Mouse (Mus musculus) thymus, adult 2 months (tissue): ENCODE data around the gene Afap1. TPM values are rescaled to one million over a fixed set of nuclear protein-coding genes. Genes with fewer than 3 reads are reported as not detected.

Experiments
- DNase-seq: peaks from one replicate; pipeline ENCODE4 v3.0.0; 2021
- H3K27ac ChIP-seq: fragments of 200-500 bp; 2 replicates; pipeline ENCODE4 v1.5.1; 2012; ENCODE audit warnings: low read length, control low read depth; ENCODE audit not compliant: control insufficient read depth, insufficient read depth
- H3K27me3 ChIP-seq: fragments of 200-500 bp; 2 replicates; pipeline ENCODE4 v1.6.1; 2012; ENCODE audit warnings: mild to moderate bottlenecking, low read length, moderate library complexity, mixed read lengths; ENCODE audit not compliant: control insufficient read depth, insufficient read depth
- H3K36me3 ChIP-seq: fragments of 200-500 bp; 2 replicates; pipeline ENCODE4 v1.6.1; 2012; ENCODE audit warnings: mild to moderate bottlenecking, low read length, moderate library complexity; ENCODE audit not compliant: control insufficient read depth, insufficient read depth
- H3K4me1 ChIP-seq: fragments of 200-500 bp; replicated peaks from 2 replicates; pipeline ENCODE4 v1.6.1; 2012; ENCODE audit warnings: low read length; ENCODE audit not compliant: control insufficient read depth, insufficient read depth
- H3K4me3 ChIP-seq: fragments of 200-500 bp; 2 replicates; pipeline ENCODE4 v1.5.1; 2012; ENCODE audit warnings: mild to moderate bottlenecking, low read length, control low read depth, moderate library complexity; ENCODE audit not compliant: control insufficient read depth, insufficient read depth
- CTCF ChIP-seq: fragments of 200-500 bp; IDR thresholded peaks from 2 replicates; pipeline ENCODE4 v1.5.1; 2012; ENCODE audit warnings: mild to moderate bottlenecking, control low read depth, low read length, moderate library complexity, borderline replicate concordance; ENCODE audit not compliant: control insufficient read depth, poor library complexity, insufficient read depth; ENCODE audit errors: extremely low read depth
- POLR2A ChIP-seq: fragments of 200-500 bp; IDR thresholded peaks from 2 replicates; pipeline ENCODE4 v1.6.1; 2012; ENCODE audit warnings: mild to moderate bottlenecking, low read length, control low read depth, moderate library complexity; ENCODE audit not compliant: control insufficient read depth, poor library complexity, insufficient read depth; ENCODE audit errors: extremely low read depth
- WGBS: fragments of 180-500 bp; shearing (Covaris S2); methylation state at CpG from one replicate; pipeline ENCODE4 v1.1.7; 2018; 5-methylcytosine and 5-hydroxymethylcytosine counted together
- polyA plus RNA-seq: library from polyadenylated mRNA; depleted of rRNA; stranded (reverse); fragments of >200 nt; gene quantifications from 2 replicates; pipeline ENCODE4 v1.2.3, GENCODE M21; 2012

The Afap1 gene
- polyA plus RNA-seq, 1 experiment: 17.2 TPM

- no peaks in the 10 kb centered on the region for H3K36me3 ChIP-seq
- no peak overlapping the region for H3K27ac ChIP-seq
- no peak overlapping the region for H3K4me3 ChIP-seq
- no peak for DNase-seq
- no peak for TF ChIP-seq POLR2A
- no peak for TF ChIP-seq CTCF
- H3K4me1 ChIP-seq: no peaks in the 10 kb centered on the region
- 96% methylated on average over 12 of the region's 12 CpGs for WGBS
- H3K27me3 ChIP-seq: no peaks in the 10 kb centered on the region
Measured at GRCm38 (mm10) chr5:35915629-35916300, 22.6 kb downstream of the Afap1 start.

- H3K27me3 ChIP-seq: no peaks in the 10 kb centered on the region
- no peak overlapping the region for H3K27ac ChIP-seq
- H3K4me3 ChIP-seq: no peak overlapping the region
- H3K36me3 ChIP-seq: no peaks in the 10 kb centered on the region
- H3K4me1 ChIP-seq: no peaks in the 10 kb centered on the region
- DNase-seq: no peak
- TF ChIP-seq CTCF (no peak), POLR2A (no peak)
- WGBS: 95% methylated on average over 5 of the region's 5 CpGs
Measured at GRCm38 (mm10) chr5:35916666-35917065, 23.5 kb downstream of the Afap1 start.

- WGBS: 90% methylated on average over 8 of the region's 8 CpGs
- Histone ChIP-seq H3K36me3 (no peaks in the 10 kb centered on the region), H3K4me1 (no peaks in the 10 kb centered on the region), H3K27me3 (no peaks in the 10 kb centered on the region), H3K27ac (no peak overlapping the region), H3K4me3 (no peak overlapping the region)
- no peak for DNase-seq
- TF ChIP-seq CTCF (no peak), POLR2A (no peak)
Measured at GRCm38 (mm10) chr5:35918387-35918786, 25.3 kb downstream of the Afap1 start.

GRCm38 (mm10) chr5:35920076-35920475 is 27.0 kb downstream of the Afap1 start:
- H3K27ac ChIP-seq: no peak overlapping the region
- H3K4me1 ChIP-seq: no peaks in the 10 kb centered on the region
- whole genome bisulfite sequencing: 90% methylated on average over 4 of the region's 4 CpGs
- no peaks in the 10 kb centered on the region for H3K27me3 ChIP-seq
- H3K36me3 ChIP-seq: no peaks in the 10 kb centered on the region
- TF ChIP-seq CTCF (no peak), POLR2A (no peak)
- no peak for DNase-seq
- no peak overlapping the region for H3K4me3 ChIP-seq

GRCm38 (mm10) chr5:35920557-35920956 is 27.4 kb downstream of the Afap1 start:
- no peak for DNase-seq
- Histone ChIP-seq H3K36me3 (no peaks in the 10 kb centered on the region), H3K27me3 (no peaks in the 10 kb centered on the region), H3K4me3 (no peak overlapping the region), H3K27ac (no peak overlapping the region), H3K4me1 (no peaks in the 10 kb centered on the region)
- TF ChIP-seq CTCF (no peak), POLR2A (no peak)

GRCm38 (mm10) chr5:35921141-35921540 is 28.0 kb downstream of the Afap1 start:
- WGBS: 96% methylated on average over 6 of the region's 6 CpGs
- no peak overlapping the region for H3K4me3 ChIP-seq
- no peaks in the 10 kb centered on the region for H3K36me3 ChIP-seq
- no peak for DNase-seq
- no peaks in the 10 kb centered on the region for H3K27me3 ChIP-seq
- H3K4me1 ChIP-seq: no peaks in the 10 kb centered on the region
- no peak overlapping the region for H3K27ac ChIP-seq
- TF ChIP-seq POLR2A (no peak), CTCF (no peak)

GRCm38 (mm10) chr5:35921595-35922254 is 28.6 kb downstream of the Afap1 start:
- TF ChIP-seq POLR2A (no peak), CTCF (no peak)
- 85% methylated on average over 10 of the region's 10 CpGs for WGBS
- Histone ChIP-seq H3K27ac (no peak overlapping the region), H3K4me3 (no peak overlapping the region), H3K4me1 (no peaks in the 10 kb centered on the region), H3K27me3 (no peaks in the 10 kb centered on the region), H3K36me3 (no peaks in the 10 kb centered on the region)
- DNase-seq: no peak

- Histone ChIP-seq H3K4me3 (no peak overlapping the region), H3K4me1 (no peaks in the 10 kb centered on the region), H3K27me3 (no peaks in the 10 kb centered on the region), H3K36me3 (no peaks in the 10 kb centered on the region), H3K27ac (no peak overlapping the region)
- no peak for TF ChIP-seq POLR2A
- TF ChIP-seq CTCF: no peak
- DNase-seq: no peak
- 96% methylated on average over 6 of the region's 6 CpGs for WGBS
Measured at GRCm38 (mm10) chr5:35923448-35923847, 30.3 kb downstream of the Afap1 start.
